Mouse (Mus musculus): ENCODE results near the gene Bnipl.
"Not testable (repeated sequence)": the region's sequence is repeated elsewhere in the genome, so short reads cannot be mapped to it uniquely, and the experiment has no call there.

The Bnipl gene

DNA sequence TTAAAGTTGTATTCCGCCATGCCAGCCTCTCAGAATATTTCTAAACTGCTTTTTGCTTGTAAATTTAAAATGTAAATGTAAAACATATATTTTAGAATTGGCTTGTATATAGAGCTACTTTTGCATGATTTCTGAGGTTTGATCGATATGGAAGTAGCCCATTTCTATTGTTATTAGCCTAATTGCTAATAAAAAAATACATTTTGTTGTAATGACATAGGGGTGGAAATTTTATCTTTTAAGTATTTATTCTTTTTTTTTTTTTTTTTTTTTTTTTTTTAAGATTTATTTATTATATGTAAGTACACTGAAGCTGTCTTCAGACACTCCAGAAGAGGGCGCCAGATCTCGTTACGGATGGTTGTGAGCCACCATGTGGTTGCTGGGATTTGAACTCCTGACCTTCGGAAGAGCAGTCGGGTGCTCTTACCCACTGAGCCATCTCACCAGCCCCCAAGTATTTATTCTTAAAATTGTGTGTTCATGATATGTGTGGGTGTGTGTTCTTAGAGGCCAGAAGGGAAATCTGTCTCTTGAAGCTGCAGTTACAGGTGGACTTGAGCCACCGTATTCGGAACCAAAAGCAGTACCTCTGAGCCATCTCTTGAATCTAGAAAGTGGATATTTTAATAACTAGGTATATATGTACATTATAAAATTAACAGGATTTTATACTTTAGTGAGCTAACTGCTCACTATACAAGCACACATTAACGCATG is 37.9 kb downstream of the Bnipl start:
- DNase-seq (ENCODE audit: low read depth, low spot score): not testable (repeated sequence)

DNA sequence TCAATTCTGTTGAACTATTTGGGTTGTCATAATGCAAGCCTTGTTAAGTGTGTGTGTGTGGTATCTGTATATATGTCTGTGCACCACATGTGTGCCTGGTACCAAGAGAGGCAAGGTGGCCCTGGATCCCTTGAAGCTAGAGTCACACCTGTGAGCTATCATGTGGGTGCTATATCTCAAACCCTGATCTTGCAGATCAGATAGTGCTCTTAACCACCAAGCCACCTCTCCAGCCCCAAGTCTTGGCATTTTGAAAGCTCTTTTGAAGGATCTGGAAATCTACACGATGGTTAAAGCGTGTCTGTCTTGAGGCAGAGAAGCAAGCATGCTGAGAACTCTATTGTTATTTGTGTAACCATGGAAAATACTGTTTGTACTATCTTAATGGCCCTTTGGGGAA is 40.4 kb downstream of the Bnipl start:
- DNase-seq (ENCODE audit: low read depth, low spot score): no peak

GRCm38 (mm10) chr3:95208286-95208685 is 42.7 kb downstream of the Bnipl start:
- no peak for DNase-seq (ENCODE audit: low read depth, low spot score)

GRCm38 (mm10) chr3:95203880-95204279 is 47.1 kb downstream of the Bnipl start:
- no peak for DNase-seq (ENCODE audit: low read depth, low spot score)

GRCm38 (mm10) chr3:95200562-95200961 is 50.4 kb downstream of the Bnipl start:
- no peak for DNase-seq (ENCODE audit: low read depth, low spot score)

DNA sequence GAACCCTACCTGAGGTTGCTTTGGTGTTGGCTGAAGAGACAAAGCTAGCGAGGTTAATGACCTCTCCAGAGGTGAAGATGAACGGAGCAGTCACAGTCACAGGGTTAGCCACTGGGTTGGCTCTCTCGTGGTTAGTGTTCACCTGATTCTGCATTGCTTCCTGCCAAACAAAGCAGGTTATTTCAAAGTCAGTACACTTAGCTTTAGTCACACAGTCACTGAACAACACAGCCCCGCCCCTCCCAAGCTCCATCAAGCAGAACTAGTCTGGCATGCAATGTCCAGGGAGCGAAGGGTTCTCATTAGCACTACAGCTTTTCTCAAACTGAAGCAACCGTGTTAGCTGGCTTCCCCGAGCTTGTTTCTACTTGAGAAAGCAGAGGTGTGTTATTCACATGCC is 50.9 kb downstream of the Bnipl start:
- DNase-seq (ENCODE audit: low read depth, low spot score): no peak

GRCm38 (mm10) chr3:95199101-95199500 is 51.9 kb downstream of the Bnipl start:
- no peak for DNase-seq (ENCODE audit: low read depth, low spot score)

GRCm38 (mm10) chr3:95195772-95196171 is 55.2 kb downstream of the Bnipl start:
- DNase-seq (ENCODE audit: low read depth, low spot score): no peak

GRCm38 (mm10) chr3:95194721-95195135 is 56.3 kb downstream of the Bnipl start:
- DNase-seq (ENCODE audit: low read depth, low spot score): no peak

Data from retina, postnatal 7 days (tissue).